Mouse (Mus musculus): ENCODE measurements around the gene Cep63. TPM values are rescaled to one million over a fixed set of nuclear protein-coding genes. Genes with fewer than 3 reads are reported as not detected.

The Cep63 gene
- polyA plus RNA-seq, 1 experiment from 2014 or later, result 42.9 TPM

GRCm38 (mm10) chr9:102544773-102545366 is 81.5 kb downstream of the Cep63 start:
- peaks cover 42% of the 10 kb centered on the region for H3K27me3 ChIP-seq (ENCODE audit: control insufficient read depth, insufficient read depth, low read length)
- H3K9ac ChIP-seq (ENCODE audit: low read length), result no peak overlapping the region
- H3K27ac ChIP-seq (replicated peaks in 1 of 2; ENCODE audit: control insufficient read depth in 1 of 2, insufficient read depth in 1 of 2, low read depth in 2 of 2, low read length in 2 of 2), result no peak overlapping the region
- H3K4me1 ChIP-seq (ENCODE audit: control insufficient read depth in 2 of 2, insufficient read depth in 2 of 2, low read length in 2 of 2), result peaks cover 8 to 14% of the 10 kb centered on the region in 2 experiments
- peak overlapping the region; percentile 71 for H3K4me2 ChIP-seq (ENCODE audit: low read length)
- ATAC-seq (ENCODE audit: insufficient number of reproducible peaks, insufficient read depth, low FRiP score, low read depth), result no peak
- H3K9me3 ChIP-seq (ENCODE audit: control insufficient read depth, low read length), result no peaks in the 10 kb centered on the region
- whole genome bisulfite sequencing, result 1% methylated on average over 26 of the region's 26 CpGs
- peak overlapping the region; percentile 36 to 41 for H3K4me3 ChIP-seq (ENCODE audit: control insufficient read depth in 1 of 2, insufficient read depth in 1 of 2, low read depth in 1 of 2, low read length in 2 of 2)
- no peaks in the 10 kb centered on the region for H3K36me3 ChIP-seq (ENCODE audit: control insufficient read depth, insufficient read depth, low read length)

GRCm38 (mm10) chr9:102544116-102544772 is 82.1 kb downstream of the Cep63 start:
- WGBS, result 6% methylated on average over 11 of the region's 11 CpGs
- peaks cover 40% of the 10 kb centered on the region for H3K27me3 ChIP-seq (ENCODE audit: control insufficient read depth, insufficient read depth, low read length)
- no peak; the same call in 1 of the 2 replicates for ATAC-seq (ENCODE audit: insufficient number of reproducible peaks, insufficient read depth, low FRiP score, low read depth)
- H3K9me3 ChIP-seq (ENCODE audit: control insufficient read depth, low read length), result no peaks in the 10 kb centered on the region
- no peak overlapping the region for H3K27ac ChIP-seq (replicated peaks in 1 of 2; ENCODE audit: control insufficient read depth in 1 of 2, insufficient read depth in 1 of 2, low read depth in 2 of 2, low read length in 2 of 2)
- peak overlapping the region; percentile 71 for H3K4me2 ChIP-seq (ENCODE audit: low read length)
- H3K4me1 ChIP-seq (ENCODE audit: control insufficient read depth in 2 of 2, insufficient read depth in 2 of 2, low read length in 2 of 2), result peaks cover 8 to 14% of the 10 kb centered on the region in 2 experiments
- no peaks in the 10 kb centered on the region for H3K36me3 ChIP-seq (ENCODE audit: control insufficient read depth, insufficient read depth, low read length)
- no peak overlapping the region for H3K9ac ChIP-seq (ENCODE audit: low read length)
- H3K4me3 ChIP-seq (ENCODE audit: control insufficient read depth in 1 of 2, insufficient read depth in 1 of 2, low read depth in 1 of 2, low read length in 2 of 2), result peak overlapping the region; percentile 36 to 41

GRCm38 (mm10) chr9:102543761-102544115 is 82.6 kb downstream of the Cep63 start:
- Histone ChIP-seq H3K4me3 (ENCODE audit: control insufficient read depth in 1 of 2, insufficient read depth in 1 of 2, low read depth in 1 of 2, low read length in 2 of 2) (no peak overlapping the region), H3K9me3 (ENCODE audit: control insufficient read depth, low read length) (no peaks in the 10 kb centered on the region), H3K27me3 (ENCODE audit: control insufficient read depth, insufficient read depth, low read length) (peaks cover 38% of the 10 kb centered on the region), H3K27ac (replicated peaks in 1 of 2; ENCODE audit: control insufficient read depth in 1 of 2, insufficient read depth in 1 of 2, low read depth in 2 of 2, low read length in 2 of 2) (no peak overlapping the region), H3K36me3 (ENCODE audit: control insufficient read depth, insufficient read depth, low read length) (no peaks in the 10 kb centered on the region), H3K4me2 (ENCODE audit: low read length) (0 out of 2 replicates have a peak overlapping the region, but pooled peaks have one; percentile 71), H3K4me1 (ENCODE audit: control insufficient read depth in 2 of 2, insufficient read depth in 2 of 2, low read length in 2 of 2) (peaks cover 8 to 14% of the 10 kb centered on the region in 2 experiments), H3K9ac (ENCODE audit: low read length) (no peak overlapping the region)
- no peak for ATAC-seq (ENCODE audit: insufficient number of reproducible peaks, insufficient read depth, low FRiP score, low read depth)
- WGBS, result 64% methylated on average over 2 of the region's 2 CpGs

- no peak overlapping the region for H3K27ac ChIP-seq (replicated peaks in 1 of 2; ENCODE audit: control insufficient read depth in 1 of 2, insufficient read depth in 1 of 2, low read depth in 2 of 2, low read length in 2 of 2)
- WGBS, result 75% methylated on average over 8 of the region's 8 CpGs
Measured at GRCm38 (mm10) chr9:102542540-102542939, 83.8 kb downstream of the Cep63 start.

GRCm38 (mm10) chr9:102541666-102542065 is 84.7 kb downstream of the Cep63 start:
- Histone ChIP-seq H3K27me3 (ENCODE audit: control insufficient read depth, insufficient read depth, low read length) (peaks cover 26% of the 10 kb centered on the region), H3K36me3 (ENCODE audit: control insufficient read depth, insufficient read depth, low read length) (no peaks in the 10 kb centered on the region), H3K4me1 (ENCODE audit: control insufficient read depth in 2 of 2, insufficient read depth in 2 of 2, low read length in 2 of 2) (peaks cover 8 to 14% of the 10 kb centered on the region in 2 experiments), H3K9me3 (ENCODE audit: control insufficient read depth, low read length) (no peaks in the 10 kb centered on the region), H3K4me2 (ENCODE audit: low read length) (no peak overlapping the region), H3K27ac (replicated peaks in 1 of 2; ENCODE audit: control insufficient read depth in 1 of 2, insufficient read depth in 1 of 2, low read depth in 2 of 2, low read length in 2 of 2) (no peak overlapping the region), H3K4me3 (ENCODE audit: control insufficient read depth in 1 of 2, insufficient read depth in 1 of 2, low read depth in 1 of 2, low read length in 2 of 2) (no peak overlapping the region), H3K9ac (ENCODE audit: low read length) (no peak overlapping the region)
- 88% methylated on average over 10 of the region's 10 CpGs for WGBS
- ATAC-seq (ENCODE audit: insufficient number of reproducible peaks, insufficient read depth, low FRiP score, low read depth), result no peak

More at GRCm38 (mm10) chr9:102542540-102542939, 83.8 kb downstream of the Cep63 start:
- no peaks in the 10 kb centered on the region for H3K9me3 ChIP-seq (ENCODE audit: control insufficient read depth, low read length)
- no peak for ATAC-seq (ENCODE audit: insufficient number of reproducible peaks, insufficient read depth, low FRiP score, low read depth)
- H3K9ac ChIP-seq (ENCODE audit: low read length), result no peak overlapping the region
- H3K4me1 ChIP-seq (ENCODE audit: control insufficient read depth in 2 of 2, insufficient read depth in 2 of 2, low read length in 2 of 2), result peaks cover 8 to 14% of the 10 kb centered on the region in 2 experiments
- no peak overlapping the region for H3K4me3 ChIP-seq (ENCODE audit: control insufficient read depth in 1 of 2, insufficient read depth in 1 of 2, low read depth in 1 of 2, low read length in 2 of 2)
- H3K27me3 ChIP-seq (ENCODE audit: control insufficient read depth, insufficient read depth, low read length), result peaks cover 33% of the 10 kb centered on the region
- no peaks in the 10 kb centered on the region for H3K36me3 ChIP-seq (ENCODE audit: control insufficient read depth, insufficient read depth, low read length)
- no peak overlapping the region for H3K4me2 ChIP-seq (ENCODE audit: low read length)

GRCm38 (mm10) chr9:102539699-102540098 is 86.6 kb downstream of the Cep63 start:
- 58% methylated on average over 7 of the region's 7 CpGs for WGBS
- Histone ChIP-seq H3K9me3 (ENCODE audit: control insufficient read depth, low read length) (no peaks in the 10 kb centered on the region), H3K36me3 (ENCODE audit: control insufficient read depth, insufficient read depth, low read length) (no peaks in the 10 kb centered on the region), H3K4me3 (ENCODE audit: control insufficient read depth in 1 of 2, insufficient read depth in 1 of 2, low read depth in 1 of 2, low read length in 2 of 2) (no peak overlapping the region), H3K27ac (replicated peaks in 1 of 2; ENCODE audit: control insufficient read depth in 1 of 2, insufficient read depth in 1 of 2, low read depth in 2 of 2, low read length in 2 of 2) (no peak overlapping the region), H3K4me2 (ENCODE audit: low read length) (no peak overlapping the region), H3K9ac (ENCODE audit: low read length) (no peak overlapping the region), H3K4me1 (ENCODE audit: control insufficient read depth in 2 of 2, insufficient read depth in 2 of 2, low read length in 2 of 2) (peaks cover 8 to 9% of the 10 kb centered on the region in 2 experiments), H3K27me3 (ENCODE audit: control insufficient read depth, insufficient read depth, low read length) (peaks cover 10% of the 10 kb centered on the region)
- no peak for ATAC-seq (ENCODE audit: insufficient number of reproducible peaks, insufficient read depth, low FRiP score, low read depth)

GRCm38 (mm10) chr9:102536968-102537367 is 89.4 kb downstream of the Cep63 start:
- ATAC-seq (ENCODE audit: insufficient number of reproducible peaks, insufficient read depth, low FRiP score, low read depth), result no peak
- Histone ChIP-seq H3K9me3 (ENCODE audit: control insufficient read depth, low read length) (no peaks in the 10 kb centered on the region), H3K27me3 (ENCODE audit: control insufficient read depth, insufficient read depth, low read length) (no peaks in the 10 kb centered on the region; the same call in 1 of the 2 replicates), H3K36me3 (ENCODE audit: control insufficient read depth, insufficient read depth, low read length) (no peaks in the 10 kb centered on the region), H3K9ac (ENCODE audit: low read length) (no peak overlapping the region), H3K4me1 (ENCODE audit: control insufficient read depth in 2 of 2, insufficient read depth in 2 of 2, low read length in 2 of 2) (no peaks in the 10 kb centered on the region), H3K4me3 (ENCODE audit: control insufficient read depth in 1 of 2, insufficient read depth in 1 of 2, low read depth in 1 of 2, low read length in 2 of 2) (no peak overlapping the region), H3K4me2 (ENCODE audit: low read length) (no peak overlapping the region), H3K27ac (replicated peaks in 1 of 2; ENCODE audit: control insufficient read depth in 1 of 2, insufficient read depth in 1 of 2, low read depth in 2 of 2, low read length in 2 of 2) (no peak overlapping the region)
- 82% methylated on average over 4 of the region's 4 CpGs for WGBS

All from heart, embryonic 14.5 days (tissue).